Mouse (Mus musculus): ENCODE measurements around the gene Slc6a1. TPM values are rescaled to one million over a fixed set of nuclear protein-coding genes. Genes with fewer than 3 reads are reported as not detected.
A peak's percentile ranks its signal among the peaks of the same experiment; 100 is the strongest.

Slc6a1 gene
- total RNA-seq (2021) = under 1 TPM; 0.20 to 0.54 TPM
- long read RNA-seq, experiment 1 = 0 reads
- long read RNA-seq, experiment 2 = 0 reads

DNA sequence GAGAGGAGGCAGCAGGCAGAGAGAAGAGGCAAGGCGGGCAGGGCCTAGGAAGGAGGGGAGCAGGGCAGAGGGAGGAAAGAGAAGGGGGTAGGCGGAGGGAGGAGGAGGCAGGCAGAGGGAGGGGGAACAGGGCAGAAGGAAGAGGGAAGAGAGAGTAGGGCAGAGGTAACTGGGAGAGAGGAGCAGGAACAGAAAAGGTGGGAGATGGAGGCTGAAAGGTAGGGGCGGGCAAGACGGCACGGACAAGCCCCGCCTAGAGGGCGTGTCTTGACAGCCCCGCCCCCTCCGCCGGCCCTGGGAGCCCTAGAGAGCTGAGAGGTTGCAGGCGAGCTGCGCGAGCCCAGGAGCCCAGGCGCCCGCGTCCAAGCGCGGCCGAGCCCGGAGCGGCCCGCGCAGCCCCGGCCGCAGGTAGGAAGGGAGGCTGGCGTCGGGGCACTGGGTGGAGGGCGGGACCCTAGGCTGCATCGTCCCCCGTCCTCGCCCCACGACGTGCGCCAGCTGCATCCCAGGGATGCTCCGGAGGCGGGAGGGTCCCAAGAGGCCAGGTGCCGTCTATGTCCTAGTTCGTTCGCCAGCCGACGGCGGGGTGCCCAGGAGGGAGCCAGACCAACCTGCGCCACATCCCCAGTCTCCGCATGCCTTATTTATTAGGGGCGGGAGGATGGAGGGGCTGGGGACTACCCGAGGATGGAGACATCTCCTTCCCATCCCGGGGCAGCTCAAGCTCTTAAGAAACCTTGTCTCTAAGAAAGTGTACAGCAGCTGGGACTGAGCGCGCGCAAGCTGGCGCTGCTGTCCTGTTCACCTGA, at the start of gene Slc6a1:
TSS of gene Slc6a1 (plus strand) at position 167 of the 809 bp plus-strand sequence.
- peak in 1 of 2 experiments; percentile 21 for DNase-seq
- intact Hi-C loops (cut with DNase I) = no loop called here

DNA sequence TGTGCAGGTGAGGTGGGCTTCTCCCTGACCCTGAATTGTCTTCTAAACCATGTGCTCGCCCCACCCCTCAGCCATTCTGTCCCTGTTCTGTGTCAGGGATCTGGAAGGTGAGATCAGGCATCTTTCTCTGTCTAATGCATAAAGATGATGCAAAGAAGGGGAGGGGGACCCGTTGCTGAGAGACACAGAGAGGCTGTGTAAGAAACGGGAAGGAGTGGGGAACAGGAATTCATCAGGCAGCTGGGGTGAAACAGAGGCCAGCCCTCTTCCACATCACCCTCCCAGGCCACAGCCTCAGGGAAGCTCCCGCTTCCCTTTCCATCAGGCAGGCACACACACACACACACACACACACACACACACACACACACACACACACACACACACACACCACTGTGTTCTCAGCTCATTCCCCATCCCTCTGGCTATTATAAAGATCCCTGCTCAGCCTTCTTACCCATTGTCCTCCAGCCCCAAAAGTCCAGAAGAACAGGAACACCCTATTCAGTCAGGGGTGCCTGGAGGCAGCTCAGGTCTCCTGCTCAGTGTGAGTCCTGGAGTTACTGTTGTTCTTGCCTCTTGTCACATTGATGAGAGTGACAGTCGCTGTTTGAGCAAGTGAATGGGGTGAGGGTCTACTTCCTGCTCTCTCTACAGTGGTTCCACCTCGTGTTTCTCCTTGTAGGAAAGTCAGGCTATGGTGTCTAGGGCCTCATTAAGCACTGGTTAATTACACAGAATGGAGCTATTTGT, 43.4 kb upstream of the Slc6a1 start:
- no peak for DNase-seq
- intact Hi-C loops (cut with DNase I) = no loop called here

DNA sequence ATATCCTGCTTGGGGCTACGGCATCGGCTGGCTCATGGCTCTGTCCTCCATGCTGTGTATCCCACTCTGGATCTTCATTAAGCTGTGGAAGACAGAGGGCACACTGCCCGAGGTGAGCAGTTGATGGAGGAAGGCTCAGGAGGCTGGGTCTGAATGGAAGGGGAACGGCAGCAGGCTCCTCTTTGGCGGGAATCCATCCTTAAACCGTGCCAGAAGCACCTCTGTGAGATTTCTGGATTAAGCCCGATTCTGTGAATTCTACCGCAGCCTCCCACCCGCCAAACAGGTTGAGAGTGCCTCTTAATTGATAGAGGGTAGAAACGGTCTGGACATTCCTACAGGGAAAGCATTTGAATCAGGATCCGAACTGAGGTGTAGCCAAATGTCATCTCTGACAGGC, 36.8 kb upstream of the Slc6a1 start:
- intact Hi-C loops (cut with DNase I) = no loop called here
- no peak for DNase-seq

DNA sequence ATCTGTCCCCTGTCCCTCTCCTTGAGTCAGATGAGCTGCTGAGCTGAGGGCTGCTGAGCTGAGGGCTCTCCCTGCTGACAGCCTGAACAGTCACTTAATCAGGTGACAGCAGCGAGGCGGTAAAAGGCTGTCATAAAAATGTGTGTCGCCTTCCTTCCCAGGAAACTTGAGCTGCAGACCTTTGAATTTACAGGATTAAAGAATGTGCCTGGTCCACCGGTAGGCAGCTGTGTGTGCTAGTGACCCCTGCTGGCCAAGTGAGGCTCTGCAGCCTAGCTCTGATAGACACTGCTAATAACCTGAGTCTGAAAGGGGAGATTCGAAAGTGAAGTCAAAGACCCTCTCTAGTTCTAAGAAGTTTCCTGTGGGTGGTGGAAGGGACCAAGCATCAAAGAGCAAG, 32.1 kb upstream of the Slc6a1 start:
- intact Hi-C loops (cut with DNase I) = no loop called here

DNA sequence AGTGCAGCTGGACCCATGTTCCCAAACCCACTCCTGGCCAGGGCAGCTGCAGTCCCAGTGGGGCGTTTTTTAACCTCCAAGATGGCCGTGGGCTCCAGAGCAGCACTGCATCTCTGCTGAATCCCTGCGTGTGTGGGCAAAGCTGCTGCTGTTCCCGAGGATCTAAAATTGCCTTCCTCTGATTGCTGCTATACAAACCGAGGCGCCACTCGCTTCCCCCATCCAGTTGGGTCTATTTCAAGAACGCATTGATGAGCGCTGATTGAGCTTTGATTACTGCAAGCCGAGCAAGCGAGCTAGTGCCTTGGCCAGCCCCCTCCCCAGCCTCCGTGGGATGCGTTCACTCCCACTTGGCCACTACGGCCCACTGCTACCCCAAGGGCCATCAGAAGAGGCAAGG, 27.5 kb upstream of the Slc6a1 start:
- intact Hi-C loops (cut with DNase I) = no loop called here
- DNase-seq = no peak

More for the DNA sequence above, 32.1 kb upstream of the Slc6a1 start:
- DNase-seq = peak; percentile 35 to 56

DNA sequence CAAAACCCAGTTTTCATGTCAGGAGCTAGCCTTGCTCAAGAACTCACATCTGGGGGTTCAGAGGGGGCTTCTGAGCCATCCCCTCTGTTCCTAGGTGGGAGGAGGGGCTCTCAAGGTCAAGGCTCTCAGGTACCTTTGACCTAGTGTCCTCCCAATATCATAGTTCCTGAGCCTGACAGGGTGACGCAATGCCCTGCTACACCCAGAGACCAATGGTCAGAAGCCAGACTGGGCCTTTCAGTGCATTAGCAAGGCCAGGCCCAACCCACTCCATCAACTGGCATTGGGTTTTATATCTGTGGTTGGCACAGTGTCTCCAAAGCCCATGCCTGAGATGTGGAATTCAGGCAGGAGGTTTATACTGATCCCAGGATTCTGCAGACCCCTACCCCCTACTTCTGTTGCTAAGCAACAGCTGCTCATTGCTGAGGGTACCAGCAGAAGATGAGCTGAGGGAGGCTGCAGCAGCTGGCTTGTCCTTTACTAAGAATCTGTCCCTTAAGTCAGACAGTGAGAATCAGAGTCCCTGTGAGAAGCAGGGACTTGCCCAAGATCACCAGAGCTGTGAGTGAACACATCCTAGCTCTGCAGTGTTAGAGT, 24.6 kb upstream of the Slc6a1 start:
- DNase-seq = no peak
- intact Hi-C loops (cut with DNase I) = no loop called here

DNA sequence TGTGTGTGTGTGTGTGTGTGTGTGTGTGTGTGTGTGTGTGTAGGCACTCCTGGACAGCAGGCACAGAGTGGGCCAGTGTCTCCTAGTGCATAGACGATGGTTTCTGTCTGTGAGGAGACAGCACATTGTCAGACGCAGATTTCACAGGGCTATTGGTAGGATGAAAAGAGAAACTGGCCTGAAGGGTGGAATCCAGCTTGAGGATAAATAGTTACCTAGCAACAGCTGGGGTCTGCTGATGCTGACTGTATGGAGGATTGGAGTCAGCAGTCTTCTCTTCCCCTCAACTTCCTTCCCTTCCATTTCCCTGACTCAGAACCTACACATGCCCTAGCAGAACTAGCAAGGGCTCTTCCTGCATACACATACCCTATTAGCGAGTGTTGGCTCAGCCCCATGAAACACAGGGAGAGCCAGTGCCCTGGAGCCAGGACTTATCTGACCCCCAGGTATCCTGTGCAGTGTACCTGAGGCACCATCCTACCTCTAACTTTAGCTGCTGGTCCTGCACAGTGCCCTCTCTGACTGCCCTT, 23.7 kb upstream of the Slc6a1 start:
- intact Hi-C loops (cut with DNase I) = no loop called here
- no peak for DNase-seq

DNA sequence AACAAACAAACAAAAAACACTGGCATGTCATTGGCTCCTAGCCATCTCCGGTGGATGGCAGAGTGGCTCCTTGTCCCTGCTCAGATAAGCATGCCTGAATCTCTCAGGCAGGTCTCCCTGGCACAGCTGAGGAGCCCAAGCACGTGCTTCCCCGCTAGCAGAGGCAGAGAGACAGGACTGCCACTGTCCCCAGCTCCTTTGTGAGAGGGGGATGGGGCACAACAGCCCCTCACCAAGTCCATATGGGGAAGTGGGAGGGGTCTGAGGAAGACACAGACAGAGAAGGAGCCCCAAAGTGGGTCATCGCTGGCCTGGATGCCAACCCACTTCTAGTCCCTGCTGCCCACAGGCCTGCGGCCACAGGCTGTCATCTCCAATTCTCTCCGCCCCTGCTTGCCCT, 20.8 kb upstream of the Slc6a1 start:
- no peak for DNase-seq
- intact Hi-C loops (cut with DNase I) = no loop called here

DNA sequence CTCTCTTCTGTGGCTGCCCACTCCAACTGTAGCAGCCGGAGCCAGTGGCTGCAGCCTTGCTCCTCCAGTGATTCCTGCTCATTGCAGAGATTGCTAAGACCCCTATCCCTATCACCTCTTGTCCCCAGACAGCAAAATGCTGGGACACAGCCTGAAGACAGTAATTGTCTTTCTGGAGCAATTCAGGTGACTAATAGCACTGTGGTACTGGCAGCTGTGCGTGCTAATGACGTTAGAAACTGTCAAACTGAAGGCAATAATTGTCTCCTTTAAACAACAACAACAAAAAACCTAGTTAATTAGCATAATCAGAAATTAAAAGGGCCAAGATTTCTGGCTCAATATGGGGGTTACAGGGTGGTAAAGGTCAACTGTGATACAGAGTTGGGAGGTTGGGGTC, 18.4 kb upstream of the Slc6a1 start:
- intact Hi-C loops (cut with DNase I) = no loop called here
- DNase-seq = no peak

DNA sequence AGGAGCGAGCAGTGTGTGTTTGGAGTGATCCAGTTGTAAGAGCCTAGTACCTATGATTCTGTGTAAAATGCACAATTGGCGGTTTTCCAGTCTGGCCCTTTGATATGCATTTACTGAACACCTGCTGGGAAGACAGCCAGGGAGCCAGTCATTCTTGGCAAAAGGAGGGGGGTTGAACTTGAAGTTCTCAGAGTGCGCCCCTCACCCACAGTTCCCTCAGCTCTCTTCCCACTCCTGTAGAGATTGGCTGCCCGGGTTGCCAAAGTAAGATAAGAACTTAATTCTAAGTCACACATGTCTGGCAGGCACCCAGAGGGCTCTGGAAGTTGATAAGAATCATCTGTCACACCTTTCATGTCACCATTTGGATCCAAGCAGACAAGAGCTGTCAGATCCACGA, 18.0 kb upstream of the Slc6a1 start:
- no peak for DNase-seq
- intact Hi-C loops (cut with DNase I) = no loop called here

DNA sequence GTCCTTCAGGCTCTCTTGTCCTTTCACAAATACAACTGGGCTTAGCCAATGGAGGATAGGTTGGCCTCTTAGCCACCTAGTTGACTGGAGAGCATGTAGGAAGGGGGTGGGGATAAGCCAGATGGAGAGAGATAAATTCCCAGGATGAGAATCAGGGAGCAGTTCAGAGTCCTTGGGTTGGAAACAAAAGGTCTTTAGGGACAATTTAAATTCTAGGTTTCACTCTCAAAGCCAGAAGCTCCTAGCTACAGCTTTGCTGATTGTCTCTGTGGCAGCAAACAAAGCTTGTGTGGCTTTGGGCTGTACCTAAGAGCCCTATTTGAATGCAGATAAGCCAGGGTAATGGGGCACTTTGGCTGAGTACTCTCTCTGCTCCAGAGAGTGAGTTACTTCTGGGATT, 16.2 kb upstream of the Slc6a1 start:
- intact Hi-C loops (cut with DNase I) = no loop called here
- no peak for DNase-seq

DNA sequence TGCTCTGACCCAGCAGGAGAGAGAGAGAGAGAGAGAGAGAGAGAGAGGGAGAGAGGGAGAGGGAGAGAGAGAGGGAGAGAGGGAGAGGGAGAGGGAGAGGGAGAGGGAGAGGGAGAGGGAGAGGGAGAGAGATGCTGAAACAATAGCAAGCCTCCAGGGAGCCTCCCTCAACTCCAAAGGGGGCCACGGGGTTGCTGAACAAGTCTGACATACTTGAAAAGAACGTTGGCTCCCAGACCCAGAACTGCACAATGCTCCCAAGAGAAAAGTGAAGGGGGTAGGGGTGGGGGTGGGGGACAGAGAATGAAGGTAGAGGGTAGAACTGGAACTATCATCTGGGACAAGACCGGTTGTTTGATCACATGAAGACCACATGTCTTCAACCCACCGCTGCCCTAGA, 14.5 kb upstream of the Slc6a1 start:
- intact Hi-C loops (cut with DNase I) = no loop called here

DNA sequence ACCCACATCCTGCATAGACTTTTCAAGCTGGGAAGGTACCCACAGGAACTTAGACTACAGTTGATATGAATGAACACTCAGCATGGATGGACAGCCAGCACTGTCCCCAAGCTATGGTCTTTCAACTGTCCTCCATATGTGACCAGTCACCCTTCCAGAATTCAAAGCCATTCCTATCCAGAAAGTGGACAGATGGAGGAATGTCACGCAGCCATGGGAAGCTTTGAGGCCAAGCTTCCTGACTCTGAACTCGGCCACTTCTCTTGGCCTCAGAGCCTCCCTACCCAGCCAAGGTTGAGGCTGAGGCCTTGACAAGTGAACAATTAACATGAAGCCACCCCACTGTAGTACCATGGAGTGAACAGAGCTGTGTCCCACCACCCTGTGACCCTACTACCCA, 12.8 kb upstream of the Slc6a1 start:
- DNase-seq = no peak
- intact Hi-C loops (cut with DNase I) = no loop called here

More for the DNA sequence above, 14.5 kb upstream of the Slc6a1 start:
- DNase-seq = no peak

DNA sequence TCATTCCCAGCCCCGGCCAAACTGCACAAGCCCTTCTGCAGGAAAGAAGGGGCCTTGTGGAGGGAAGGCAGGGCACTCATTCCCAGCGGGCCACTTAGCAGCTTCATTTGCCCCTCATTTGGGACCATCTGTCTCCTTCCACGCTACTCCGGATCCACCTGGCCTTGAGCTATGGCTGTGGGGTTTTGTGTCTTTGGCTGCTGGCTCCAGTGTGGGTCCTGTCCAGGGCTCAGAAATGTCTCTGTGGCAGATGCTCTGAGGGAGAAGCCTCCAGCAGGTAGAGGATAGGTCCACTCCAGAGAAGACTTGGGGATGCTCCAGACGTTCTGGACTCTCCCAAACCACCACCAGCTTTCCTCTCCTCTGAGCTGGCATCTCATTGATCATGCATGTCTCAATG, 11.6 kb upstream of the Slc6a1 start:
- DNase-seq = no peak
- intact Hi-C loops (cut with DNase I) = no loop called here

DNA sequence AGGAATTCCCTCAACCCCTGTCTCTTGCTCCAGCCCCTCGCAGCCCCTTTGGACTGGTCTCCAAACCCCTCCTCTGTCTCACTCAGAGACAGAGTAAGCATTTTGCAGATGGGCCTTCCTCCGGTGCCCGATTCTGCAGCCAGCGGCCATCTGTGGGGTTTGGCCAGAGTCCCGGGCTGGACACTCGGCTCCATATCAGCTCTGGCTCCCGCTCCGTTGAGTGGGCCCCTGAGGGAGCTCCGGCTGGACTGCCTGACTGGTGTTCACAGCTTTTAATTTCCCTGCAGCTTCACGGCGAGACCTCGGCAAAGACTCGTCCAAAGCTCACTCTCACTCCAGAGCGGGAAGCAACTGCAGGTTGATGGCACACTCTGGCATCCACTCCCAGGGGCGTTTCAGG, 10.2 kb upstream of the Slc6a1 start:
- intact Hi-C loops (cut with DNase I) = no loop called here
- peak; percentile 32 to 49 for DNase-seq

DNA sequence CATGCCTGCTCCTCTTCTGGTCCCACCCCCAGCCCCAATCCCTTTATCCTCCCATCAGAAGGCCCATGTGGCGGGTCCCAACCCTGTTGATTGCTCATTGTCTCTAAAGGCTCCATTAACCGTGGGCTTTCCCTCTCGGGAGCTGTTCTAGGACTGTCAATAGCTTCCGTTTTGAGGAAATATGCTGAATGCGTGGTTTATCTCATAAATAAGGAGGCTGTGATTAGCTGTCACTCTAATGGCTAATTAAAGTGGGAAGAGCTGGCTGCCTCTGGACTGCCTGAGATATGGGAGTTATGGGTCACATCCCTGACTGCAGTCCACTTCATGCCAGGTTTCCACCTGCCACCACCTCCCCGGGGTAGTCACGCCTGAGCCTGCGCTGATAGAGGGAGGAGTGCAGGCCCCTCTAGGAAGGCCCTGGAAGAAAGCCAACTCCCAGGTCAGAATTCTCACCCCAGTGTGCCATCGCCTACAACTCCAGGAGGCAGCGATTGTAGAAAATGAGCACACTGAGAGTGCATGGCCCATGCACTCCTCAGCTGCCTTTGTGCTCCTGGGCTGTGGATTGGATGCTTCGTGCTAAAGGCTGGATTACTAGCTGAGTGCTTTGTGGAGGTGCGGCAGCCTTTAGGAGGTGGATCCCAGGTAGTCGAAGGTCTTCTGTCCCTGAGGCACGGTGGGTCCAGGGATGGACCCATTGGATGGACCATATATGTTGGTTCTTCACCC, 8.3 kb upstream of the Slc6a1 start:
- intact Hi-C loops (cut with DNase I) = no loop called here
- DNase-seq = no peak

DNA sequence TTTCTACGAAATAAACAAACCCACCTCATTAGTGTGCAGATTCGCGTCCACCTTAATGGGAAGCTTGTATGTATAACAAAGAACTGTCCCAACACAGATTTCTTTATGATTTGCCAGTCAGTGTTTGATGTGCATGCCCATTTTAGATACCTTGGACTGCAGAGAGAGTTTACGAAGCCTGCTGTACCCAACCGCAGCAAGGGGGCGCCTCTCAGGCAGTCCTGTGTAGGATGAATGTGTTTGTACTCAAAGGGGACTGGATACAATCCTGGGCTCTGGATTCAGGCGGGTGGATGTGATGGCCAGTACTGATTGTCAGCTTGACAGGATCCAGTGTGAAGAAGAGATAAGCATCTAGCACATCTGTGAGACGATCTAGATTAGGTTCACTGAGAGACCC, 6.6 kb upstream of the Slc6a1 start:
- intact Hi-C loops (cut with DNase I) = no loop called here
- DNase-seq = no peak

DNA sequence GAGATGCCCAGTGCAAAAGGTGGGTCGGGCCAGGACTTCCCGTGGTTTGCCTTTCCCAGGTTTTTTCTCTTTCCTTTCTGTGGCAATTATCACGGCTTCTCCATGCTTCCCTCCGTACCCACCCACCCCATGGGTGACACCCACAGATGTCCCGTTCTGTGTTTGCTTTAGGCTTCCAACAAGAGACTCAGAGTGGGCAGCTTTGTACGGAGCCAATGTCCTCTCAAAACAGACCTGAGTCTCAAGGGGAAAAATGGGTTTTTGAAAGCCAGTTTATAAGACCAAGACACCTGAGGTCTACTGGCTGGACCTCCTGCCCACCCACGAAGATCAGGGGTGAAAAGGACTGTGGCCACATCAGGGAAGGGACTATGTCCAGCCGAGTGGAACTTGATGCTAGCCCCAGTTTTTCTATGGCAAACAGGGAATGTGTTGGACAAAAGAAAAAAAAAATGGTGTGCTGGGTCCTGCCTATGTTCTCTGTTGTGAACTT, 889 bp downstream of the Slc6a1 start:
- DNase-seq = no peak
- intact Hi-C loops (cut with DNase I) = no loop called here

DNA sequence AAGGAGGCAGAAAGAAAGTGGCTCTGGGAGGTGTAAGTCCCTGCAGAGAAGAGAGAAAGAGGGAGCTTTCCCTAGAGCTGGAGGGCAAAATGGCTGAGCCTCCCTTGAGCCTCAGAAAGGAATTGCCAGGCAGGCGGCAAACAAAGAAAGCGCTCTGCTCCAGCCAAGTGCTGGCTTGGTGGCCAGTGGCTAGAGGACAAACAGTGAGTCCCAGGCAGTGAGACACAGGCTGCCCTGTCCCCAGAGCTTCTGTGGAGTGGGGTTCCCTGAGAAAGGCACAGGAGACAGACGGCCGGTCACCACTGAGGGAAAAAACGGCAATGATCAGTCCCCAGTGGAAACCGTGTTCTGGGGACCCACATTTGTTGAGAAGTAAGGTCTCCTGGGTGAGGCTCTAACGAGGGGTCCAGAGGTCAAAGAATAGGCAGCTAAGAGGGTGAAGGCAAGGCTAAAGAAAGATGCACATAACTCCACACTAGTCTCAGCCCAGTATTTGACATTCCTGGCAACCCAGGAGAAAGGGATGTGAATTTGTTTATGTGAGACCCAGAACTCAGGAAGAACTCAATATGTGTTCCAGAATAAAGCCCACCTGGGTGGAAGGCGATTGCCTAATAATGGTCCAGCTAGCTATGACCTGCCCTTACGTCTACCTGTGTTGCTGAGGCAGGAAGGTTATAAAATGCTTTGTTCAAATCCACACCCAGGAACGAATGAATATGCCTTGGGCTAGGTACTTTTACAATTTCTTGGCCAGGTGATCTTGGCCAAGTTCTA, 1.7 kb downstream of the Slc6a1 start:
- no peak for DNase-seq
- intact Hi-C loops (cut with DNase I) = no loop called here

DNA sequence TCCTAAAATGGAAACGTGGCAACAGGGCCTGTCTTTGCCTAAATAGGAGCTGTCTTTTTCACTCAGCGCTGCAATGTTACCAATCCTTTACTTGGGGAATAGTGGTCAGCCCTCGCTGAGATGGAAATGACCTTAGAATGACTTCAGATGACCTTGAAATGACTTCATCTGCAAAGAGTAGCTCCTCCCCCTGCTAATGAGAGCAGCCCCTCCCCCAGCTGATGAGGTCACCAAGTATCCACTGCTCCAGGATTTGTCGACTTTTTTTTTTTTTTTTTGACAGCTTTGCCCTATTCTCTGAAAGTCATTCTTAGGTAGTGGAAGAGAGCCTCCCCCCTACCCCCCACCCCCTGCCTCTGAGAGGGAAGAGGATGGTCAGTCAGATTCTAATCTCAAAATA, 3.0 kb downstream of the Slc6a1 start:
- no peak for DNase-seq
- intact Hi-C loops (cut with DNase I) = no loop called here

Data from gastrocnemius, postnatal 36 days (tissue).